Mouse (Mus musculus) mature B cell (primary cell): Measurements from ENCODE around the gene Mbip.

Source experiments
- in situ Hi-C: fragments of 300-500 bp; cut with MboI; formaldehyde crosslinking; loops from 2 replicates; pipeline ENCODE4 v1.14.3; 2019

The Mbip gene

GRCm38 (mm10) chr12:56345367-56346089 lies at the start of gene Mbip:
TSS of gene Mbip (minus strand) at chr12:56345894.
- in situ Hi-C loops, result no loop called here

DNA sequence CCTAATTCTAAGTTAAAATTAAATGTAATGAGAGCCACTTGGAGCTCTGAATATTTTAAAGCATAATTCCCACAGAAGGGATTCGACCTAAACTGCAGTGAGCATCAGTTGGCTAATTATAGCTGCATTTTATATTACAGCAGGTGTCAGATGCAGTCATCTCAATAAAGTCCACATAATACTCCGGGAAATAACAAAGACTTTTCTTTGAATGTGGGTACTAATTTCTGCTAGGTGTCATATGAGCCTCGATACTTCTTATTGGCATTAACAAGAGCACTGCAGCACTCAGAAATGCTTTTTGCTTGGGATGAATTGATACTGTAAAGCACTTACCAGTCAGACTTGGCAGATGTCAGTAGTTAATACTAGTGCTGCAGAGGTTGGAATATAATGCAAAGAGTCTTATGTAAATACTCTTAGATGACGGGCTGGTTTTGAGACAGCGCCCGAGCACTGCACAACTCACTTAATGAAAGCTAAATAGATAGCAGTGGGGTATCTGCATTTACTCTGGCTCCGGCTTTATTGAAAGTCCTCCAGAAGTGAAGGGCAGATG lies 42.0 kb upstream of the Mbip start:
- in situ Hi-C loops, result no loop called here

- in situ Hi-C loops, result no loop called here
These were observed 41.4 kb upstream of the Mbip start for GRCm38 (mm10) chr12:56386955-56387646.

DNA sequence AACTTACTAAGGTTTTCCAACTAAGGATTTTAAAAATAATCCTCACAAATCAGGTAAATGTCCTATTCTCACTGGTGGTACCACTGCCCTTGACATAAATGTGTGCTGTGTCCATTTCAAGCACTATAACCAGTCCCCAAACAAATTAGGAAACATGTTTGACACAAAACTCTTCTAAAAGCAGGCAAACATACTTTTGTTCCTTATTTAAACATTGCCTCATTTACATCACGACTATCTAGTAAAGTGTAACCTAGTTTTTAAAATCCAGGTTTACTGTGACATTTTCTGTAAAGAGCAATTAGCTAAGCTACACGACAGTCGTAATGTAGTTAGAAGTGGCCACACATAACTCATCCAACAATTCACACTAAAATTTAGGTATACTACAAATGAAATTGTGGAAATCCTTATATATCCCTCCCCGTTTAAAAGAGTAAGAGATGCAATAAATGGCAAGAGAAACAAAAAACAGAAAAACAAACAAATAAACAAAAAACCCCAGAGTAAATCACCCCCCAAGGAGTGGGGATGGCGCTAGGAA lies 851 bp downstream of the Mbip start:
- in situ Hi-C loops, result no loop called here

DNA sequence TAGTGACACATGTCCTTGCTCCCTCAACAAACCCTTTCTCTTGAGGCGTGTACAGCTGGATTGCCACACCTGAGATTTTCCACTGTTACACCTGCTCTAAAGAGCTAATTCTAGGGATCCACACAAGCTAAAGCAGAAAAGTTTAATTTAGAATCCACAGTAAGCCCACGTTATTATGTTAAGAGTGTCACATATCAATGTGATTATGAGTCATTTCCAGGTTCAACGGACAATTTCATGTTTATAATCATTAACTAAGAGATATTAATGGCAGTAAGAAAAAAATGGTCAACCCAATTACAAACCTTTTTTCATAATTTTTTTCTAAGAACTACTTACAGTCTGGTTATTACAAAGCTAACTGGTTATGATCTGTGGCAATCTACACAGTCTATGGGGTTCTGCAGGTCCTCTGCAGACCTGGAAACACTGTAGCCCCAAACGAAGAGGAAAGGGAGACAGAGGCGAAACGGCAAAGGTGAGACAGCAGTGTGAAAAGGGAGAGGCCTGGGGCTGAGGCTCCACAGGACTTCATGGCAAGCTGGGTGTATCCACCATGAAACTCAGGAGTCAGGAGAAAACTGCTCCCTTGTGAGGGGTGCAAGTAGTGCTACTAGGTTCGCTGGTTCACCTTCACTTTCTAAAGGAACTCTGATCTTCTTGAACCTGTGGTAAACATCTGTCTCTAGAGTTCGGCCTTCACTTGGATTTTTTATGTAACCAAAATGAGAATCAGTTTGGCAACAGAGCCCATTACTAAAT lies 6.2 kb downstream of the Mbip start:
- in situ Hi-C loops, result no loop called here

DNA sequence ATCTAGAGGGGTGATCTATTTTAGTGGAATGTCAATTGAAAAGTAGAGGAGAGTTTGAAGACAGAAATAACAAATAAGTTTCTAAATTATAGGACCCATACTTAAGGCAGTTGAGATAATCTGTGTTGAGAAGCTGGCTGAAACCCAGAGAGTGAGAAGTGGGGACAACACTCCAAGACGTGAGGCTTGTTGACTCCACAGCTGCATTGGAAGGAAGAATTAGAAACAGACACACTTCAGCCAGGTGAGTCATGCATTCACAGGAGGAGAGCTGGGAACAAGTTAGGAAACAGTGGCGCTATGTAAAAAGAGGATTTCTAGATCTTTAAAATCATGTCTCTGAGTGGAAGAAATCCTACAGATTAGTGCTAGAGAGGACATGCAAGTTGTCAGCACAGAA lies 12.2 kb downstream of the Mbip start:
- in situ Hi-C loops, result no loop called here

GRCm38 (mm10) chr12:56332475-56332874 lies 13.2 kb downstream of the Mbip start:
- in situ Hi-C loops, result no loop called here

DNA sequence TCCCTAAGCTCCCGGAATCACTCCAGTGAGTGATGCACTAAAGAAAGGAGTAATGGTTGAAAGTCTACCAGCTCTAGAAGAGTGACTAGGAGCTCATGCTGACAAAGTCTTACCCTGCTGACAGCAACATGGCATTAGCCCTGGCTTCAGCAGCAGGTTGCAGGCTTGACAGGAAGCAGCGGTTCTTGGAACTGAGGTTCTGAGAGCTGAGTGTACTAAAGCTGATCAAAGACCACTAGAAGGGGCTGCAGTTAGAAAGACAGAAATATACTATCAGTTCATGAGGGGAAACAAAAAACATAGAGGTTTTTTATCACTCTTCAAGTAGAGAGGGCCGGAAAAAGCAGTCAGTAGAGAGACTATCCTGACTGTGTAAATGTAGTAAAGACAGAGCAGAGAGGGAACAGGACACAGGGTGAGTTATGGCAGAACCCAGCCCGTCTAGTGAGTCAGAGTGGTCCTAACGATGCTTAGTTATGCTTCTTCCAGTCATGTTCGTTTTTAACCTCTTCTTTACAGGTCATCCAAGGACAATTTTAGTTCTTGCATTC lies 18.2 kb downstream of the Mbip start:
- in situ Hi-C loops, result no loop called here

- in situ Hi-C loops, result no loop called here
These were observed 19.8 kb downstream of the Mbip start for GRCm38 (mm10) chr12:56325851-56326250.

DNA sequence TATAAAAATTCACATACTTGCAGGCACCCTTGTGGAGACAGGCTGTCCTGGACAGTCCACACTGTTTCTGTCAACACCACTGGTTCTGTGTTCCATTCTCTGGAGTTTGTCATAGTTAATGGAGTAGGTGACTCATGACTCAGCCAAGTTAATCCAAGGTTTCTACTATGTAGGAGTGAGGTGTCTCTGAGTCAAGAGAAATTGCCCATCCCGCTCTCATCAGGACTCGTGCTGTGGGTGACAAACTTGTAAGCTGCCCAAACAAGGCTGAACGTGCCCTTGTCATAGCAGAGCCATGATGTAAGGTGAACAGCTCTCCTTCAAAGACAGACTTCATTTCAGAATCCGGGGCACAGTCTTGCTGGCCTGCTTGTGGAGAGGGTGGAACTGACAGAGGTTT lies 26.8 kb downstream of the Mbip start:
- in situ Hi-C loops, result no loop called here

DNA sequence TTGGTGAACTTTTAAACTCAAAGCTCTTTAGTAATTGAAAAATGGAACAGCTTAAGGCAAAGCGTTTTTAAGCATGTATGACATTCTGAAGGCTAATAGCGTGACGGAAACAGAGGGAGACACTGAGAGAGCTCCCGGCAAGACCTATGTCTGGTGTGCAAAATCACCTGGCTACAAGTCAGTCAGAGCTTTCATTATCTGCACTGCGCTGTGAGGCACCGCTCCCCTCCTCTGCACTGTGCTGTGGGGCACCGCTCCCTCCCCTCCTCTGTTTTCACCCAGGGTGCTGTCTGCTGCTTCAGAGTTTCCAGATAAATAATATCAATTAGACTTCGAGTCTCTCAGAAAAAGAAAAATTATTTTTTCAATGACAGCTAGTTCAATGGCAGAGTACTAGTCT lies 27.6 kb downstream of the Mbip start:
- in situ Hi-C loops, result no loop called here

DNA sequence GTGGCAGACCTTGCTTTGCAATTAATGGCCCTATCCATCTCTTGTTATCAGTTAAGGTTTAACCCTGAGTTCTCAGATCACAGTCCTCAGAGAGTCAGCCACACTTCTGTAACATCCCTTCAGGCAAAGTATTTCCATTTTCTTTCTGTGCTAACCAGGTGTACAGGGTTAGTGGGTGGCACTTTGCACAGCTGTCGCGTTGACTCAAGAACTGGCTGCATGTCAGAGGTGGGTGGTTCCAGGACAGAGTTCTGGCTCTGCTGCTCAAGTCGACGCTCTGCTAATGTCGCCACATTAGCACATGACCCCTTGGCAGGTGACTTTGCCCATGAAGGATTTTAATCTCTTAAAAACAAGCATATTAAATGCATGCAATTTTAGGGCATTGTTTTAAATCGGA lies 39.9 kb downstream of the Mbip start:
- in situ Hi-C loops, result no loop called here

DNA sequence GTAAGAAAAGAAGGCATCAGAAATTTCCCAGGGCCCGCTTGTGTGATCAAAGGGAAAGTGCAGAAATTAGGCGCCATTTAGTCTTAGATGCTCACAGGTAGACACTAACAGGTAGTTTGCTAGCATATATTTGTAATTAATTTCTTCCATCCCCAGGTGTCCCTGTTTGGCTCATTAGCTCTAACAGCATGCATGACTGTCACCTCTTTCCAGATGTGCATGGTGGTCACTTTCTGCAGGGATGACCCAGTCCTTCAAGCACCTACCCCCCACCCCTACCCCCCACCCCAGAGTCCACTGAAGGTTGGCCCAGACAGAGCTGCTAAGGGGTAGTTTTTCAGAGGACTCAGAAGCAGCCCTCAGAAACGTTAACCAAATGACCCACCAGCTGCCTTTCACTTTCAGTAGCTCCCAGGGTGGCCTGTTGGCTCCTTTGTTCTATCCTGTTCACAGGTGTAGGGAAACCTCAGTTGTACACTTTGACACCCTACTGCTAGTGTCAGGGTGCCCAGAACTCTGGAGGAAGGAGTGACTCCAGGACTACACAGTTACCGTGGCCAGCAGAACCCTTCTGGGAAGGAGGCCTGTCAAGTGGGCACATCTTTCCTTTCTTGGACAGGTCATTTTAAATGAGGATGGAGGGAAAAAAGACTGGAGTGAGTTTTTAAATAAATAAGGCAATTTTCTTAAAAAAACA lies 43.2 kb downstream of the Mbip start:
- in situ Hi-C loops, result no loop called here

DNA sequence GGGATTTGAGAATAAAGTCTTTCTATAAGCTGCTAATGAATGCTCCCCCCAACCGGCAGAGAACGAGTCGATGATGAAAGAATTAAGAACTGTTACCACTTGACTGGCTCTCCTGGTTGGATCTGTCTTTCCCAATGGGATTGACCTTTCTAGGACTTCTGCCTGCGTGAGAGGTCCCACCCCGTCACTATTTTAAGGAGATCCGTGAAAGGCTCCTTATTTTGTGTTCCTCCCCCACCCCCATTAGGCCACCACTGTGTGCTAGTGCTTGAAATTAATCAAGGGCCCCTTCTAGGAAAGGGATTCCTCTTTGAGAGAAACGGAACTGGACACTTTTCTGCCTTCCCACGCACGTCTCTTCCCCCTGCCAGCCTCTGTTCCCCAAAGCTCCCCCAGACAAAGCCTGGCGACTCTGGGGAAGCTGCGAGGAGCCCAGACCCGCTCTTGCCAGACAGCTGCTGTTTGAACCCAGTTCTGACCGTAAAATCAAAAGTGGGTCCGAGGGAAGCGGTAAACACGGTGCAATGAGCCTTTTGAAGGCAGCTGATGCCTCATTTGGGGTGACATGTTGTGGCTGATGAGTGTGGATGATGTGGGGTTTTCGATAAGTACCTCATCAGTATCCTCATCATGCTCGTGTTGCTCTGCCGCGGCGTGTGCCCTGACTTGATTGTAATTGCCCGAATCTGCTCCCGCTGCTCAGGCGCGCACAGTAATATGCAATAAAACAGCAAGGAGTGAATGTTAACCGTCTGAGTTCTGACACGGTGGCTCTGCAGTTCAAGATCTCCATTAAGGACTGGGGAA lies 44.0 kb downstream of the Mbip start:
- in situ Hi-C loops, result no loop called here

GRCm38 (mm10) chr12:56299610-56300009 lies 46.1 kb downstream of the Mbip start:
- in situ Hi-C loops, result no loop called here

DNA sequence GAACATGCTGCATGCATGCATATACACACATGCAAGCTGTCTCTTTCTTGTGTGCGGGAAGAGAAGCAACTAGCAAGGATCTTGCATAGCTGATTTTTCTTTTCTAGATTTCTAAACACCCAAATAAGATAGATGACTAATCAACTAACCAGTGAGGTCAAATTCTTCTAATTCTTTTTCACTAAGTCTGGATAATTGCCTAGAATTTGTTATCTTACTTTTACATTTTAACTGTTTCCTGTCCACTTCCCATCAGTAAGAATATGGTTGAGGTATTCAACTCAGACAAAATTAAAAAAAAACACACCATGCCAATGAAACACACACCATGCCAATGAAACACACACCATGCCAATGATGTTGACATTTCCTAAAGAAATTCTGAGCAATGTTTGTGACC lies 46.8 kb downstream of the Mbip start:
- in situ Hi-C loops, result no loop called here

GRCm38 (mm10) chr12:56297921-56298830 lies 47.5 kb downstream of the Mbip start:
- in situ Hi-C loops, result no loop called here

GRCm38 (mm10) chr12:56297099-56297498 lies 48.6 kb downstream of the Mbip start:
- in situ Hi-C loops, result no loop called here

DNA sequence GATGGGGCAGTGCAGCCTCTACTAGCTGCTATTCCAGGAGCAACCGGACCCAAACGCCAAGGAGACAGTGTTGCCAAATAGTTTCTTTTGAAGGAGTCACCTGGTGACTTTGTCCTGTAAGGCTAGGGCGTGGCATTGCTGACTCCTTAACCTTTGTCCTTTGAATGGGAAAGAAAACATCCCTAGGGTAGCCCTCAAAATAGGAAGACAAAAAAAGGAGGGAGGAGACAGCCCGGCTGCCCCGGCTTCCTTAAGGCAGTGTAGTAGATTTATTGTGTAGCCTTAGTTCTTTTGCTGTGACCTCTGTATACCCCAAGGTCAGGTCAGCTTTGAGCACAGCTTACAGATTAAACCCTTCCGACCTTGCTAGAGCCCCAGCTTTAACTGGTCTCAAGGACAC lies 49.2 kb downstream of the Mbip start:
- in situ Hi-C loops, result no loop called here
